Mouse (Mus musculus) neural tube, embryonic 12.5 days (tissue): Measurements from ENCODE around the gene Ccdc65. TPM values are rescaled to one million over a fixed set of nuclear protein-coding genes. Genes with fewer than 3 reads are reported as not detected.

Experiments used
- polyA plus RNA-seq: library from polyadenylated mRNA; unstranded; fragments of >200 nt; fragmentation: Nextera tagmentation; extraction: Ambion mirVana; gene quantifications from 2 replicates; pipeline ENCODE4 v1.2.1, GENCODE M21; 2016

Ccdc65 gene
- polyA plus RNA-seq, 1 experiment from 2014 or later, result 2.3 TPM

Other genes with a start within 250 kb of the Ccdc65 start
- gene OR5BS1P, start 238.3 kb upstream of the Ccdc65 start, polyA plus RNA-seq, result not detected in 2 replicates
- not detected in 2 replicates for gene Lalba, start 225.5 kb upstream of the Ccdc65 start, polyA plus RNA-seq
- not detected in 2 replicates for gene Olfr279, start 215.8 kb upstream of the Ccdc65 start, polyA plus RNA-seq
- gene Kansl2, start 173.9 kb upstream of the Ccdc65 start, polyA plus RNA-seq, result 169 and 183 TPM in 2 replicates
- gene Ccnt1, start 137.3 kb upstream of the Ccdc65 start, polyA plus RNA-seq, result 65.7 and 65.8 TPM in 2 replicates
- gene 4930415O20Rik, start 137.2 kb upstream of the Ccdc65 start, polyA plus RNA-seq, result not detected in 2 replicates
- gene Adcy6, start 98.1 kb upstream of the Ccdc65 start, polyA plus RNA-seq, result 14.5 and 16.3 TPM in 2 replicates
- 108 and 127 TPM in 2 replicates for gene Cacnb3, start 77.4 kb upstream of the Ccdc65 start, polyA plus RNA-seq
- gene Ddx23, start 45.3 kb upstream of the Ccdc65 start, polyA plus RNA-seq, result 16.4 and 23.2 TPM in 2 replicates
- gene Rnd1, start 30.7 kb upstream of the Ccdc65 start, polyA plus RNA-seq, result 7.8 and 9.7 TPM in 2 replicates
- gene Fkbp11, start 20.0 kb downstream of the Ccdc65 start, polyA plus RNA-seq, result 7.7 and 8.9 TPM in 2 replicates
- gene Arf3, start 55.0 kb downstream of the Ccdc65 start, polyA plus RNA-seq, result 69.7 and 77.4 TPM in 2 replicates
- 0.26 and 0.53 TPM in 2 replicates for gene Wnt10b, start 69.9 kb downstream of the Ccdc65 start, polyA plus RNA-seq
- 7.5 and 12.3 TPM in 2 replicates for gene Wnt1, start 81.7 kb downstream of the Ccdc65 start, polyA plus RNA-seq
- 0.47 and 0.82 TPM in 2 replicates for gene Ddn, start 101.3 kb downstream of the Ccdc65 start, polyA plus RNA-seq
- 70.1 and 79.2 TPM in 2 replicates for gene Prkag1, start 123.3 kb downstream of the Ccdc65 start, polyA plus RNA-seq
- gene Kmt2d, start 163.0 kb downstream of the Ccdc65 start, polyA plus RNA-seq, result 10.4 and 12.3 TPM in 2 replicates
- gene Rhebl1, start 186.3 kb downstream of the Ccdc65 start, polyA plus RNA-seq, result 27.8 and 27.9 TPM in 2 replicates
- 1.6 and 1.9 TPM in 2 replicates for gene Dhh, start 190.3 kb downstream of the Ccdc65 start, polyA plus RNA-seq
- gene Lmbr1l, start 210.0 kb downstream of the Ccdc65 start, polyA plus RNA-seq, result 35.9 and 40.0 TPM in 2 replicates
- 1,299 and 1,329 TPM in 2 replicates for gene Tuba1b, start 226.4 kb downstream of the Ccdc65 start, polyA plus RNA-seq
- gene Gm49450, start 245.3 kb downstream of the Ccdc65 start, polyA plus RNA-seq, result not detected in 2 replicates
- gene Tuba1a, start 245.5 kb downstream of the Ccdc65 start, polyA plus RNA-seq, result 10,701 and 10,796 TPM in 2 replicates